Mouse (Mus musculus): ENCODE measurements at regions not wholly inside any gene's neighbourhood (a gene's known extent, or its start where the extent isn't known, plus 50 kb on each side); places are given as distances from the start of the nearest gene placed in this dataset.

DNA sequence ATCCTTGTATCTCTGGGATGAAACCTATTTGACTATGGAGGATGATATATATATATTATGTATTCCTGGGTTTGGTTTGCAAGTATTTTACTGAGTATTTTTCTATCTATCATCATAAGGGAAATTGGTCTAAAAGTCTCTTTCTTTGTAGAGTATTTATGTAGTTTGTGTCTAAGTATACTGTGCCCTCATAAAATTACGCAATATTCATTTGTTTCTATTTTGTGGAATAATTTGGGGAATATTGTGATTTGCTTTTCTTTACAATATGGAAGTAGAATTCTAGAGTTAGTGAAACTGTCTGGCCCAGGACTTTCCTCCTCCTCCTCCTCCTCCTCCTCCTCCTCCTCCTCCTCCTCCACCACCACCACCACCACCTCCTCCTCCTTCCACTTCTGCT, 640.1 kb downstream of the Slc22a22 start:
- no peak overlapping the region for H3K9ac ChIP-seq (ENCODE audit: low read depth, low read length)

DNA sequence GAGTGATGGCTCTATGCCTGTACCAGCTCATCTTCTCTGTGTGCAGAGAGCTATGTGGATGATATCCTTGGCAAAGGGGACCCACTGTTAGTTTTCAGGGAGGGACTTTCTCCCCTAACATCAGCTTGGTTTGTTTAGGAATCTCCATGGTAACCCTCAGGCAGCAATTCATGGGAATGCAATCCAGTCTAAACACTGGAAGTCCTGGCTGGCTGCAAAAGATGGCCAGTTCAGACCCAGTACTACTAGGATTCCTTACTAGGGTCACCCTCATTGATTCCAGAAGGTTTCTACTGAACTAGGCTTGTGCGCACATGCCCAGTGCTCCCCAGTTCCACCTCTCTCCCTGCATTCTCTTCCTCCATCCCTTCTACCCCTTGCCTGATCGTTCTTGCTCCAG, 642.8 kb downstream of the Slc22a22 start:
- Histone ChIP-seq H3K9ac (ENCODE audit: low read depth, low read length) (no peak overlapping the region), H3K4me3 (no peak overlapping the region), H3K36me3 (ENCODE audit: control insufficient read depth, insufficient read depth, low read length) (no peaks in the 10 kb centered on the region), H3K27ac (no peak overlapping the region), H3K79me2 (replicated peaks; ENCODE audit: control insufficient read depth, insufficient read depth, low read length) (no peaks in the 10 kb centered on the region), H3K27me3 (ENCODE audit: control insufficient read depth, insufficient read depth, low read length) (no peaks in the 10 kb centered on the region), H3K4me1 (ENCODE audit: control insufficient read depth, insufficient read depth, low read length) (no peaks in the 10 kb centered on the region)
- intact Hi-C loops (cut with DNase I), result no loop called here
- no peak for DNase-seq
- no peak for TF ChIP-seq POLR2A (IDR thresholded peaks at IDR 0.05; ENCODE audit: insufficient read depth, low read depth, low read length)
- no peak for TF ChIP-seq EP300 (IDR thresholded peaks at IDR 0.05; ENCODE audit: insufficient read depth, low read depth, low read length)
- no peak for TF ChIP-seq CTCF (IDR thresholded peaks at IDR 0.05)
- 77% methylated on average over 2 of the region's 2 CpGs for WGBS

More for the DNA sequence above, 640.1 kb downstream of the Slc22a22 start:
- Histone ChIP-seq H3K4me1 (ENCODE audit: control insufficient read depth, insufficient read depth, low read length) (no peaks in the 10 kb centered on the region), H3K27me3 (ENCODE audit: control insufficient read depth, insufficient read depth, low read length) (no peaks in the 10 kb centered on the region), H3K27ac (no peak overlapping the region), H3K4me3 (no peak overlapping the region), H3K79me2 (replicated peaks; ENCODE audit: control insufficient read depth, insufficient read depth, low read length) (no peaks in the 10 kb centered on the region), H3K36me3 (ENCODE audit: control insufficient read depth, insufficient read depth, low read length) (no peaks in the 10 kb centered on the region)
- intact Hi-C loops (cut with DNase I), result no loop called here
- DNase-seq, result no peak
- no peak for TF ChIP-seq EP300 (IDR thresholded peaks at IDR 0.05; ENCODE audit: insufficient read depth, low read depth, low read length)
- no peak for TF ChIP-seq CTCF (IDR thresholded peaks at IDR 0.05)
- 91% methylated on average over 1 of the region's 1 CpGs for WGBS

DNA sequence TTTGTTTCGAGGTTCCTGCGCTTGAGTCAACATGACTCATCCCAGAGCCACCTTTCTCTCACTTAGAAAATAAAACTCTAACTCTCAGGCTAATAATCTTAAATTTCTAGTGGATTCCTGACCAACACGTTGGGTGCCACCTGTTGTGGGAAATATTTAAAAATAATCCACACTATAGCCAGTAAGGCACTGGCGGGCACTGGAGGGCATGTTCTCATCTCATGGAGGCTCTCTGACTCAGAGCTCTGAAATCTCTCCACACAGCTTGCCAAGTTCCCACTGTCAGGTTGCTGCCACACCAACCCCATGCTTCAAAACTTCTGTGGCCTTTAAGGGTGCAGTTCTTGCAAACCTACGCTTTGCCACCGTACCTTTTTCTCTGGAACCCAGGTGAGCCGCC, 644.8 kb downstream of the Slc22a22 start:
- 92% methylated on average over 7 of the region's 7 CpGs for WGBS
- intact Hi-C loops (cut with DNase I), result no loop called here
- Histone ChIP-seq H3K4me3 (no peak overlapping the region), H3K79me2 (replicated peaks; ENCODE audit: control insufficient read depth, insufficient read depth, low read length) (no peaks in the 10 kb centered on the region), H3K9ac (ENCODE audit: low read depth, low read length) (no peak overlapping the region), H3K27me3 (ENCODE audit: control insufficient read depth, insufficient read depth, low read length) (no peaks in the 10 kb centered on the region), H3K27ac (no peak overlapping the region), H3K36me3 (ENCODE audit: control insufficient read depth, insufficient read depth, low read length) (no peaks in the 10 kb centered on the region), H3K4me1 (ENCODE audit: control insufficient read depth, insufficient read depth, low read length) (no peaks in the 10 kb centered on the region)
- DNase-seq, result no peak
- TF ChIP-seq CTCF (IDR thresholded peaks at IDR 0.05), result no peak
- no peak for TF ChIP-seq POLR2A (IDR thresholded peaks at IDR 0.05; ENCODE audit: insufficient read depth, low read depth, low read length)
- no peak for TF ChIP-seq EP300 (IDR thresholded peaks at IDR 0.05; ENCODE audit: insufficient read depth, low read depth, low read length)

DNA sequence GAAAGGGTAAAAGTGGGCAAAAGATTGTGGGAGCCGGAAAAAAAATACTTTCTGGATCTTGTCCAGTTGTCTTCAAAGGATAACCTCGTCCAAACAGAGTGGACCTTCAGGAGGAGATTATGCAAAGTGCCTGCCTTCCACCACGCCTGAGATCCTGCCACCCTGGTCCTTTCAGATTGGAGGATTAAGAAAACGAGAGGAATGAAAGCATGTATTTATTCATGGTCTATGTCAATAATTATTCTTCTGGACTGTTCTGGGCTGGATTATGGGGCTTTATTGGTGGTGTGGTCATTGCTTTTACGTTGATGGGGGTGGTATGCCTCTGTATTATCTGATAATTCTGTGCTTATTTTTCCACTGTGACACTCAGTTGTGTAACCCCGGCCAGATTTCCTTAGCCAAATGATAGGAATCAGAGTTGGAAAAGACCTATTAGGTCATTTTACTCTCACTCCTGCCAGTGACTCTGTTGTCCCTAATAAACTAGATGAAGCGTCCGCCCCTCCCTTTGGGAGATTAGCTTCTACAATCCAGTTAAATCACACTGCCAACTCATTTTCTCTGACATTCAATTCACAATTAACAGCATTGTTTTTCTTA, 656.3 kb downstream of the Slc22a22 start:
- TF ChIP-seq POLR2A (IDR thresholded peaks at IDR 0.05; ENCODE audit: insufficient read depth, low read depth, low read length) (no peak), EP300 (IDR thresholded peaks at IDR 0.05; ENCODE audit: insufficient read depth, low read depth, low read length) (no peak), CTCF (IDR thresholded peaks at IDR 0.05) (no peak)
- Histone ChIP-seq H3K9ac (ENCODE audit: low read depth, low read length) (no peak overlapping the region), H3K79me2 (replicated peaks; ENCODE audit: control insufficient read depth, insufficient read depth, low read length) (no peaks in the 10 kb centered on the region), H3K4me1 (ENCODE audit: control insufficient read depth, insufficient read depth, low read length) (no peaks in the 10 kb centered on the region), H3K27ac (no peak overlapping the region), H3K27me3 (ENCODE audit: control insufficient read depth, insufficient read depth, low read length) (no peaks in the 10 kb centered on the region), H3K4me3 (no peak overlapping the region), H3K36me3 (ENCODE audit: control insufficient read depth, insufficient read depth, low read length) (no peaks in the 10 kb centered on the region)
- intact Hi-C loops (cut with DNase I), result no loop called here
- DNase-seq, result no peak
- WGBS, result 42% methylated on average over 8 of the region's 8 CpGs

DNA sequence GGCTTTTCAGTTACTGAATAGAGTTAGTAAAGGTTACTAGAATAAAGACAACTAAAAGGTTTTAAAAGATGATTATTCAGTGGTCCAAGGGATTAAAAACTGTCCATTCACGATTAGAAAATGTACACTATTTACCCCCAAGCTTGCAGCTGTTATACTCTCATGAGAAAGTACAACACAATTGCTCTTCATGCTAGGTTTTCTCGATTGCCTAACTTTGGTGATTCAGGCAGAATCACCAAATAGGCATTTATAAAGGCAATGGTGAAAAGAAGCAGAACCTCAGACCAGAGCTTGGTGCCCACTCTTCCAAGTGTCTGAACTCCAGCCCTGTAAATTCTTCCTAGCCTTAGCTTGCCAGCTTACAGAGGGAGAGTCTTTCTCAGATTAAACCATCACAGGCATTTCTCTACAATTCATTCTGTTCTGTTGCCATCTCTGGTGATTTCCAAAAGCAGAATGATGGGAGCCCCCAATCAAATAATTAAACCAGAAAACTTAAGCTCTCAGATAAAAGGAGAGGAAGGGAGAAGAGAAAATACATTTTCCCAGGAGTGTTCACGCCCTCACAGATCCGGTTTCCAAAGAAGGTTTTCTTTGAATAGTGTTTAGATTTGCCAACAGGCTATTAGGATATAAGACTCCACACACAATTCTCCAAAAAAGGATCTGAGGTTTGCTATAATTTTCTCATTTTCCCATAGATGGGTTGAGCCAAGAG, 657.0 kb downstream of the Slc22a22 start:
- WGBS, result 65% methylated on average over 4 of the region's 4 CpGs
- Histone ChIP-seq H3K4me1 (ENCODE audit: control insufficient read depth, insufficient read depth, low read length) (no peaks in the 10 kb centered on the region), H3K4me3 (no peak overlapping the region), H3K27me3 (ENCODE audit: control insufficient read depth, insufficient read depth, low read length) (no peaks in the 10 kb centered on the region), H3K79me2 (replicated peaks; ENCODE audit: control insufficient read depth, insufficient read depth, low read length) (no peaks in the 10 kb centered on the region), H3K9ac (ENCODE audit: low read depth, low read length) (no peak overlapping the region), H3K36me3 (ENCODE audit: control insufficient read depth, insufficient read depth, low read length) (no peaks in the 10 kb centered on the region), H3K27ac (no peak overlapping the region)
- intact Hi-C loops (cut with DNase I), result no loop called here
- DNase-seq, result no peak
- no peak for TF ChIP-seq EP300 (IDR thresholded peaks at IDR 0.05; ENCODE audit: insufficient read depth, low read depth, low read length)
- no peak for TF ChIP-seq POLR2A (IDR thresholded peaks at IDR 0.05; ENCODE audit: insufficient read depth, low read depth, low read length)
- no peak for TF ChIP-seq CTCF (IDR thresholded peaks at IDR 0.05)

DNA sequence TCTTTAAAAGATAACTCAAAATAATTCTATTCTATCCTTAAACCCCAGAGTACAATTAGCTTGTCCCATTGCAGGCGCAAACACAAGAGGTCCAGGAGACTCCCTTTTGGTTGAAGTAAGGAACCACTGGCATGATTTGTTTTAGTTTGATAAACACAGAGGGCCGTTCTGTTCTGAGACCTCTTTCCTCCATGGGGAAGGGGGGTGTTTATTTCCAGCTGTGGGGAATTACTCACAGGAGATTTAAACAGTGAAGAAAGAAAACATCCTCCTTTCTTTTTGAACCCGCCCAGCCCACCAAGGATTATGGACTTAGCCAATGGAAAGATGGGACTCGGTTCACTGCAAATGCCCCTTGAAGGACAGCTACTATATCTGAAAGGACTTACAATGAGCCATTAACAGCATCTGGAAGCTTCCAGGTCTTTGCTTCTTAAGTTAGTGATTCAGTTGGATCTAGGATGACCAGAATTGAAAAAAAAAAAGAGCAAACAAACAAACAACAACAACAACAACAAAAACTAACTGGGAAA, 659.2 kb downstream of the Slc22a22 start:
- H3K36me3 ChIP-seq (ENCODE audit: control insufficient read depth, insufficient read depth, low read length), result no peaks in the 10 kb centered on the region
- H3K9ac ChIP-seq (ENCODE audit: low read depth, low read length), result no peak overlapping the region
- no peak for DNase-seq
- WGBS, result 40% methylated on average over 4 of the region's 4 CpGs
- H3K79me2 ChIP-seq (replicated peaks; ENCODE audit: control insufficient read depth, insufficient read depth, low read length), result no peaks in the 10 kb centered on the region
- intact Hi-C loops (cut with DNase I), result no loop called here
- no peak overlapping the region for H3K27ac ChIP-seq
- TF ChIP-seq CTCF (IDR thresholded peaks at IDR 0.05), result no peak
- TF ChIP-seq POLR2A (IDR thresholded peaks at IDR 0.05; ENCODE audit: insufficient read depth, low read depth, low read length), result no peak
- TF ChIP-seq EP300 (IDR thresholded peaks at IDR 0.05; ENCODE audit: insufficient read depth, low read depth, low read length), result no peak
- no peaks in the 10 kb centered on the region for H3K27me3 ChIP-seq (ENCODE audit: control insufficient read depth, insufficient read depth, low read length)
- no peak overlapping the region for H3K4me3 ChIP-seq
- no peaks in the 10 kb centered on the region for H3K4me1 ChIP-seq (ENCODE audit: control insufficient read depth, insufficient read depth, low read length)

All from heart, adult 2 months (tissue).